Mouse (Mus musculus) cerebellum, adult 2 months (tissue): ENCODE measurements around the gene Wdfy2.

Experiments used
- CTCF ChIP-seq: fragments of 200-500 bp; IDR thresholded peaks from 2 replicates; pipeline ENCODE4 v1.5.1; 2011; ENCODE audit warnings: low read depth, mild to moderate bottlenecking, control low read depth, low read length, moderate library complexity, borderline replicate concordance; ENCODE audit not compliant: insufficient read depth
- POLR2A ChIP-seq: fragments of 200-500 bp; IDR thresholded peaks from 2 replicates; pipeline ENCODE4 v1.6.1; 2011; ENCODE audit warnings: low read length, control low read depth, borderline replicate concordance; ENCODE audit not compliant: insufficient read depth

DNA sequence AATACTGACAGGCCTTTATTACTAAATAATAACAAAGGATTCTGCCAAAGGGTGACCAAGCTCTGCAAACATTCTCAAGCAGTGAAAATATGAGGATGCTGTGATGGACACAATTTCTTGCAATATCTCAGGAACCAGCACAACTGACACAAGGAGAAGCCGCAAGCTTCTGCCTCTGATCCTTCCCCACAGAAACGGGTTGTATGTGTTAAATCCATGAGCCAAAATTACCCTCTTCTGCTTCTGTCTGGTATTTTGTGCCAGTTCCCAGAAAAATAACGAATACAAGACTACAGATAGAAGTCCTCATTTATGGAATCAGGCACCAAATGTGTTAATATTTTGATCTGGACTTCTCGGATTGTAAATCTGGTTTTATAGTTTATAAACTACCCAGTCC is 20.7 kb upstream of the Wdfy2 start:
- TF ChIP-seq CTCF (no peak), POLR2A (no peak)
